Mouse (Mus musculus): ENCODE measurements around the gene Meis2.

Gene Meis2

GRCm38 (mm10) chr2:115998802-115999201, 66.8 kb downstream of the Meis2 start:
- CTCF ChIA-PET: no interaction called here

- CTCF ChIA-PET: no interaction called here
Observed at GRCm38 (mm10) chr2:115996438-115996837, 69.2 kb downstream of the Meis2 start.

GRCm38 (mm10) chr2:115993877-115994276, 71.8 kb downstream of the Meis2 start:
- CTCF ChIA-PET: no interaction called here

GRCm38 (mm10) chr2:115989249-115989648, 76.4 kb downstream of the Meis2 start:
- CTCF ChIA-PET: no interaction called here

GRCm38 (mm10) chr2:115988448-115988847, 77.2 kb downstream of the Meis2 start:
- CTCF ChIA-PET: no interaction called here

- CTCF ChIA-PET: no interaction called here
Observed at GRCm38 (mm10) chr2:115984952-115985351, 80.7 kb downstream of the Meis2 start.

- CTCF ChIA-PET: no interaction called here
Observed at GRCm38 (mm10) chr2:115984487-115984886, 81.2 kb downstream of the Meis2 start.

GRCm38 (mm10) chr2:115980490-115980889, 85.1 kb downstream of the Meis2 start:
- CTCF ChIA-PET: no interaction called here

- CTCF ChIA-PET: no interaction called here
Observed at GRCm38 (mm10) chr2:115979683-115980476, 85.8 kb downstream of the Meis2 start.

- CTCF ChIA-PET: interaction anchor here (0.6 kb wide), 1 partner anchor 91 kb away, joined by 5 read pairs; no protein-coding TSS in a partner anchor
Observed at GRCm38 (mm10) chr2:115978666-115979065, 87.0 kb downstream of the Meis2 start.

- CTCF ChIA-PET: no interaction called here
Observed at GRCm38 (mm10) chr2:115971296-115971805, 94.3 kb downstream of the Meis2 start.

GRCm38 (mm10) chr2:115970091-115970820, 95.4 kb downstream of the Meis2 start:
- CTCF ChIA-PET: no interaction called here

GRCm38 (mm10) chr2:115969201-115969600, 96.4 kb downstream of the Meis2 start:
- CTCF ChIA-PET: no interaction called here

GRCm38 (mm10) chr2:115964911-115965310, 100.7 kb downstream of the Meis2 start:
- CTCF ChIA-PET: no interaction called here

- CTCF ChIA-PET: interaction anchor here (0.7 kb wide), 1 partner anchor 1529 kb away, joined by 8 read pairs; no protein-coding TSS in a partner anchor
Observed at GRCm38 (mm10) chr2:115963293-115963835, 102.3 kb downstream of the Meis2 start.

- CTCF ChIA-PET: no interaction called here
Observed at GRCm38 (mm10) chr2:115962728-115963127, 102.9 kb downstream of the Meis2 start.

- CTCF ChIA-PET: no interaction called here
Observed at GRCm38 (mm10) chr2:115962113-115962512, 103.5 kb downstream of the Meis2 start.

- CTCF ChIA-PET: no interaction called here
Observed at GRCm38 (mm10) chr2:115960615-115961014, 105.0 kb downstream of the Meis2 start.

- CTCF ChIA-PET: no interaction called here
Observed at GRCm38 (mm10) chr2:115956786-115957185, 108.9 kb downstream of the Meis2 start.

GRCm38 (mm10) chr2:115950645-115951044, 115.0 kb downstream of the Meis2 start:
- CTCF ChIA-PET: no interaction called here

- CTCF ChIA-PET: no interaction called here
Observed at GRCm38 (mm10) chr2:115948630-115949426, 116.8 kb downstream of the Meis2 start.

- CTCF ChIA-PET: no interaction called here
Observed at GRCm38 (mm10) chr2:115947714-115948226, 117.9 kb downstream of the Meis2 start.
